Mouse (Mus musculus): ENCODE measurements around the gene Blnk. TPM values are rescaled to one million over a fixed set of nuclear protein-coding genes. Genes with fewer than 3 reads are reported as not detected.

Blnk gene
- polyA plus RNA-seq, 1 experiment from 2014 or later = 19.6 TPM

DNA sequence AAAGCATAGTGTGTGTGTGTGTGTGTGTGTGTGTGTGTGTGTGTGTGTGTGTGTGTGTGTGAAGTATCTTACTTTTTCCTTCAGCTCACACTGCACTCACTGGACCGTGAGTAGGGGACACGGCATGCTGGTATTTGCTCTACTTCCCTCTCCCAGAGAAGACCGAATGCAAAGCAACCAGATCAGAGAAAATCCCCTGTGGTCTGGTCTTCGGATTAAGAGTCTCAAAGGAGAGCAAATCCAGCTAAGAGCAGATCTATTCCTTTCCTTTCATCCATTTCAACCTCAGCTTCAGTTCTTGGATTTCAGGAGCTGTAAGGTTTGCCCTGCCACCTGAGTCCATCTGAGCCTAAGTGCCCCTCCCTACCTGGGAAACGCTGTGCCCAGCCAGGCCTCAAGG, 16.3 kb downstream of the Blnk start:
- no peaks in the 10 kb centered on the region for H3K4me1 ChIP-seq (replicated peaks)
- H3K4me3 ChIP-seq (replicated peaks) = no peak overlapping the region
- no peak overlapping the region for H3K9ac ChIP-seq
- WGBS = 71% methylated on average over 5 of the region's 5 CpGs
- H3K36me3 ChIP-seq = no peaks in the 10 kb centered on the region
- H3K9me3 ChIP-seq = no peaks in the 10 kb centered on the region
- ATAC-seq = no peak
- H3K27me3 ChIP-seq (replicated peaks) = no peaks in the 10 kb centered on the region
- H3K4me2 ChIP-seq (replicated peaks) = no peak overlapping the region
- no peak overlapping the region for H3K27ac ChIP-seq

DNA sequence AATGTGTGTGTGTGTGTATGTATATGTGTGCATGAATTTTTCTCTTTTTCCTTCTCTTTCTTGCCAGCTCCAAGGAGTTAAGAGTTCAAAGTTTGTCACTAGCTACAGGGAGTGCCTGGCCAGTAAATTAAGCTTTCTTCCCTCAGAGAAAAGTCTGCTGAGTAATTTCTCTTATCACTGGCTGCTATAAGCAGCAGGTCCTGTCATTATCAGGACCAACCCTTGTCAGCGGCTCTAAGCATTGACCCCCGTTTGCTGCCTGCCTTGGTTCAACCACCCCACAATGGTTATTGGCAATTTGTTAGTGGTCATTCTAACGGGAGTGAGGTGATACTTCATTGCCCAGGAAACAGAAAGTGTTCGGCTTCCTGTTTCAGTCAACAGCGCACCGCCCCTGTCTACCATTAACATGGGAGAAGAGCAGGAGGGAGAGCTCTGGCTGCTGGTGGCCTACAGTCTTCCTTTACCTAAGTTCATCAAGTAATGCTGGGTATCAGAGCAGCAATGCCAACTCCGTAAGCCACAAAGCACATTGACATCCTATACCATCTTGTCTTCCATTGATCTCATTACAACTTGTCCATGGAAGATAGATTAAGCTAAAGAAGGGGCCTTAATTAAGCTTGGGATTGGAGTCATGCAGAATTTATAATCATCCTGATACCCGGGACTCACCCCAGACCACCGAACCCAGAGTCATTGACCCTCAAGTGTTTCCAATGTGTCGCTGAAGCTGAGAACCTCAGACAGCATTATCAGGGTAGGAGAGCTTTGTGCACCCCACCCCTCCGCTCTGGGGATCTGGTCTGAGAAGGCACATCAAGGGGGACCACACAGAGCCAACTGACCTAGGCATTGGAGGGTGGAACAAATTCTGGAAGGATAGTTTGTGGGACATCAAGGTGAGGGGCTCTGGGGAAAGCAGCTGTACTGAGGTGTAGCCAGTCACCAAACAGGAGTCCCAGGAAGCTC, 17.1 kb downstream of the Blnk start:
- H3K4me3 ChIP-seq (replicated peaks) = no peak overlapping the region
- no peak overlapping the region for H3K4me2 ChIP-seq (replicated peaks)
- 74% methylated on average over 11 of the region's 11 CpGs for WGBS
- ATAC-seq = peak; percentile 91
- no peaks in the 10 kb centered on the region for H3K4me1 ChIP-seq (replicated peaks)
- no peak overlapping the region for H3K9ac ChIP-seq
- no peaks in the 10 kb centered on the region for H3K36me3 ChIP-seq
- no peaks in the 10 kb centered on the region for H3K27me3 ChIP-seq (replicated peaks)
- H3K9me3 ChIP-seq = no peaks in the 10 kb centered on the region
- no peak overlapping the region for H3K27ac ChIP-seq

DNA sequence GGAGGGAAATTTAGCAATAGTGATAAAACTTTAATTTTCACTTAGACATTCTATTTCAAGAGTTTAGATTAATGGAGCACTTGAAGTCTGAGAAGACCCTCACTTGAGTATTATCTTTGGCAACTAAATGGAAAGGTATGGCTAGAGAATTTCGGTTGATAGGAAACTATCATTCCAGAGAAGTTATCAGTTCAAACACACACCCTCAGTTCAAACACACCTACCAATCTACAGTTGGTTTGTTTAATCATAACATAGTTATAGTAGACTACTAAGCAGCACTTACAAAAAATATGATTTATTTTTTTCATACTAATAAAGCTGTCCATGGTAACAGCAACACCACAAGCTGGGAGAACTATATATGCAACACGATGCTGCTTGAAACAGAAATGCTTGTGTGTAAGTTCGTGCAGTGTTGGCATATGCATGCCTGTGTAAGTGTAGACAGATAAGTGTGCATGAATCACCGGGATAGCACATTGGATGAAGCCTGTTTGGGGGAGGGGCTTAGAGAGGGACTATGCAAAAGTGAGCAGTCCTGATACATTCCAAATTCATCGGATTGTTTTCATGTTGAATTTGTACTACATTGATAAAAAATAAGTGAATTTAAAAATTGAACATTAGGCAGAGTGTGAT, 22.9 kb downstream of the Blnk start:
- H3K4me3 ChIP-seq (replicated peaks) = no peak overlapping the region

DNA sequence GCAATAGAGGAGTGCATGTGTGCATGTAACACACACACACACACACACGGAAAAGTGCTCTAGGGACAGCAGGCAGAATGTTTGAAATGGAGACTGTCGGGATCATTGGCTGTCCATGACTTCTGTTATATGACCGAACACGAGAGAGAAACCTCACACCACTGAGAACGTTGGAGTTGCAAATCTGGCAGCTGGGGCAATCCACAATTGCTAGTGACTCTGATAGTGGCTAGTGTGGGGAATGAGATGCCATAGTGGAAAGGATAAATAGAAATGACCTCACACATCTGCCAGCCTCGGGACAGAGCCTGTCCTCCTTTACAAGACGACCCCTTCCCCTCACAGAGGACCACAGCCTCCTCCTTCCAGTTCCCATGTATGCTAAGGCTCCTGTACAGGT, 23.6 kb downstream of the Blnk start:
- H3K36me3 ChIP-seq = no peaks in the 10 kb centered on the region
- H3K4me2 ChIP-seq (replicated peaks) = no peak overlapping the region
- WGBS = 75% methylated on average over 7 of the region's 7 CpGs
- no peak overlapping the region for H3K9ac ChIP-seq
- no peak for ATAC-seq
- no peaks in the 10 kb centered on the region for H3K9me3 ChIP-seq
- no peak overlapping the region for H3K27ac ChIP-seq
- no peak overlapping the region for H3K4me3 ChIP-seq (replicated peaks)
- H3K4me1 ChIP-seq (replicated peaks) = no peaks in the 10 kb centered on the region
- H3K27me3 ChIP-seq (replicated peaks) = no peaks in the 10 kb centered on the region

More for the DNA sequence above, 22.9 kb downstream of the Blnk start:
- no peak for ATAC-seq
- no peak overlapping the region for H3K27ac ChIP-seq
- WGBS = 72% methylated on average over 5 of the region's 5 CpGs
- H3K4me2 ChIP-seq (replicated peaks) = no peak overlapping the region
- no peaks in the 10 kb centered on the region for H3K4me1 ChIP-seq (replicated peaks)
- H3K9me3 ChIP-seq = no peaks in the 10 kb centered on the region
- no peaks in the 10 kb centered on the region for H3K27me3 ChIP-seq (replicated peaks)
- H3K36me3 ChIP-seq = no peaks in the 10 kb centered on the region
- no peak overlapping the region for H3K9ac ChIP-seq

DNA sequence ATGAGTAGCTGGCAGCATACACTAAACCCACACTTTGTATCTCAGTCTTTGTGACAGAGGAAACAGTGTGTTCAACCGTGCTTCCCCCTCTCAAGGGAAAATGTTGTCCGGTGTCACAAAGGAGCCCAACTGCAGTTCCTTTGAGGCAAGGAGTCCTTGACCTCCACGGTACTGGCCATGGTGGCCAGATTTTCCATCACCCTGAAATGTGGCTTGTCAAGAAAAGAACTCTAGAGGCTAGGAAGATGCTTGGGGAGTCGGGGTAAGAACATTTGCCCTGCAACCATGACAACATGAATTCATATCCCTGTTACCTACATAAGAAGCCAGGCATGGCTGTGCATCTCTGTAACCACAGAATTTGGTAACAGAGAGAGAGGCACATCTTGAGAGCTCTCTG, 24.0 kb downstream of the Blnk start:
- WGBS = 72% methylated on average over 4 of the region's 4 CpGs
- H3K27ac ChIP-seq = no peak overlapping the region
- no peak for ATAC-seq
- H3K9ac ChIP-seq = no peak overlapping the region
- H3K4me3 ChIP-seq (replicated peaks) = no peak overlapping the region
- no peaks in the 10 kb centered on the region for H3K9me3 ChIP-seq
- no peak overlapping the region for H3K4me2 ChIP-seq (replicated peaks)
- no peaks in the 10 kb centered on the region for H3K27me3 ChIP-seq (replicated peaks)
- no peaks in the 10 kb centered on the region for H3K4me1 ChIP-seq (replicated peaks)
- no peaks in the 10 kb centered on the region for H3K36me3 ChIP-seq

DNA sequence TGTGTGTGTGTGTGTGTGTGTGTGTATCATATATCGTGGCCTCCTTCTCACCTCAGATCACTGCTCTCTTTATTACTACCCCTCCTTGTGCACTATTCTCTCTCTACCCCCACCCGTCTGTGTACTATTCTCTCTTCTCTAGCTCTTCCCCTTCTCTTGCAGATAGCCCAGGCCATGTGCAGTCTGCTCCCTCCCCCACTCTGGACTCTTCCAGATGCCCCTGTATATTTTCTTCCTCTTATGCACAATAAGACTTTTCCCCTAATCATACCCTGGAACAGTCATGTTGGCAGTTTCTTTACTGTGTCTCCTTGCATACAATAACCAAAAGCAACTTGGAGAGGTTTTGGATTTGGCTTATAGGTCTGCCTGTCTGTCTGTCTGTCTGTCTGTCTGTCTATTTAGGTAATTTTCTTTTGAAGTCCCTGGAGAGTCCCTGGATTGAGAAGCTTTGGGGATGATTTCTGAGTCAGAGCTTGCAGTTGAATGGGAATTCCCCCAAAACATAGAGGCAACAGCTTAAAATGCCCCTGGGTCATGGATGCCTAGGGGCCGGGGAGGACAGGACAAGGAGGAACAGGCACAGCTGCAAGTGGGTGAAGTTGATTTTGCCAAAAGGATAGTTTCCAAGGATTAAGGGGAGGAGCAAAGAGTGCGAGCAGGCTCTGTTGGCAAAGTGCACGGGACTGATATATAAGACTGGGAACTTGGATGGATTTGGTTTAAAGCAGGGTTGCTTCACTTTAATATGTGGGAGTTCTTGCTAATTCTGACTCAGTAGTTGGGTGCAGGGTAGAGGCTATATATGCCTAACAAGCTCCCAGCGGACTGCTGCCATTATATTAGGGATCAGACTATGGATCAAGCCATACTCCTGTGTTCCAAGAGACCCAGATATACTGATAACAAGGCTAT, 29.1 kb downstream of the Blnk start:
- no peaks in the 10 kb centered on the region for H3K4me1 ChIP-seq (replicated peaks)
- no peak overlapping the region for H3K9ac ChIP-seq
- H3K4me3 ChIP-seq (replicated peaks) = no peak overlapping the region
- ATAC-seq = 0 out of 2 replicates have a peak, but pooled peaks have one; percentile 23
- no peaks in the 10 kb centered on the region for H3K27me3 ChIP-seq (replicated peaks)
- no peak overlapping the region for H3K4me2 ChIP-seq (replicated peaks)
- WGBS = 63% methylated on average over 6 of the region's 6 CpGs
- H3K36me3 ChIP-seq = no peaks in the 10 kb centered on the region
- 0 out of 2 replicates have a peak overlapping the region, but pooled peaks have one; percentile 0 for H3K27ac ChIP-seq
- H3K9me3 ChIP-seq = no peaks in the 10 kb centered on the region

DNA sequence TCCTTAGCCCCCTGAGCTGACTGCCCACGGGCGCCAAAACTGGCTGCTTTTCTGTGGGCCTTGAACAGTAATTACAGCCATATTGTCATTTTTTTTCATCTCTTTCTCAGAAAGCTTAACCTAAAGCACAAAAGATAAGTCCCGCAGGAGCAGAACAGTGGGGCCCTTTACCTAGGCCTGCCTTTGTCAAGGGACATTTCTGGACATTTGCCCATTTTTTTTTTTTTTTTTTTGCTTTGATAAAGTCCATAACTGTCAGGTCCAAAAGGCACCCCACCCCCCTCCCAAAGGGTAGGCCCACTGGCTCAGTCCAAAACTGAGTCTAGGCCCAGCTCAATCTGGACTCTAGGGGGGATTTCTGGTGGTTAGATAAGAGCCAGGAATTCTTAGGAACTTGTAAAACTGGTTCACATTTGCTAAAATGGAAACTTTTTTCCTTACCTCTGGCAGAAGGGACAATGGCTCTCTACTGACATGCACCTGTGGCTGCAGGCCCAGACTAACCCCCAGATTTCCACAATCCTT, 29.9 kb downstream of the Blnk start:
- Histone ChIP-seq H3K27me3 (replicated peaks) (no peaks in the 10 kb centered on the region), H3K4me1 (replicated peaks) (no peaks in the 10 kb centered on the region), H3K9me3 (no peaks in the 10 kb centered on the region), H3K4me2 (replicated peaks) (no peak overlapping the region), H3K36me3 (no peaks in the 10 kb centered on the region), H3K4me3 (replicated peaks) (no peak overlapping the region), H3K9ac (no peak overlapping the region), H3K27ac (0 out of 2 replicates have a peak overlapping the region, but pooled peaks have one; percentile 0)
- WGBS = 57% methylated on average over 3 of the region's 3 CpGs
- peak; percentile 66 for ATAC-seq

DNA sequence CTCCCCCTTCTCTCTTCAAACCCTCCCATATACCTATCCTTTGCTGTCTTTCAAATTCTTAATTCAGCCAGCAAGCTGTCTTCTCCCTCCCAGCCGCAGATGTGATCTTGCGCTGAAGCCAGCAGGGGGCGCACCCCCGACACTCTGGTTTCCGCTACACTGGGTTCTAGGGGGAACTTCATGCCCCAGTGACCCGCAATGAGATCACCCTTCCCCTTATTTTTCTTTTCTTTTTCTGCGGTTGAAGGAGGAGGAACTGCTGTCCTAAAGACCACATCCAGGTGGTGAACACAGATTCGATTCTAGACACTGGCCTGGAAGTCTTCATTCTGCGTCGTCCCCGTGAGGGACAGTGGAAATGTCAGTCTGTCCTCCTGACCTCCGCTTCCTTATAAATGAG, 31.3 kb downstream of the Blnk start:
- Histone ChIP-seq H3K4me1 (replicated peaks) (no peaks in the 10 kb centered on the region), H3K4me2 (replicated peaks) (no peak overlapping the region), H3K9ac (no peak overlapping the region), H3K27ac (no peak overlapping the region), H3K27me3 (replicated peaks) (no peaks in the 10 kb centered on the region), H3K9me3 (no peaks in the 10 kb centered on the region), H3K36me3 (no peaks in the 10 kb centered on the region), H3K4me3 (replicated peaks) (no peak overlapping the region)
- WGBS = 48% methylated on average over 12 of the region's 12 CpGs
- no peak for ATAC-seq

DNA sequence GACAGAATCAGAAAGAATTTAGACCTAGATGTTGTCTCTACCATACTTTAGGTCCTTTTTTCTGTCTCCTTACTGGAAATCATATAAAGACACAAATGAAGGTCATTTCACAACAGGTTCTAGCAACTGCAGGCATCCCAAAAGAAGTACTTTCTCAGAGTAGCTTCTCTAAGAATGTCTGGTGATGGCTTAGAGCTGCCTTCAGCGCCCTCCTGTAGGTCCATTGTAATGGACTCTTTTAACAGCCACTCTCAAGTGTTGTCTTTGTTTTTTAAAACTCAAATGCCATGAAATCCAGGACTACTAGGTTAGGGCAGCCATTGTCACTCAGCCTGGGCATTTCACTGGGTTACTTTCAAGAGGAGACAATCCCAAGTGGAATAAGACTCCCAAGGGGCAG, 35.4 kb downstream of the Blnk start:
- Histone ChIP-seq H3K27me3 (replicated peaks) (no peaks in the 10 kb centered on the region), H3K4me3 (replicated peaks) (no peak overlapping the region), H3K4me1 (replicated peaks) (no peaks in the 10 kb centered on the region), H3K9ac (no peak overlapping the region), H3K36me3 (no peaks in the 10 kb centered on the region), H3K4me2 (replicated peaks) (no peak overlapping the region), H3K9me3 (no peaks in the 10 kb centered on the region), H3K27ac (no peak overlapping the region)
- WGBS = 41% methylated on average over 1 of the region's 1 CpGs
- no peak for ATAC-seq

DNA sequence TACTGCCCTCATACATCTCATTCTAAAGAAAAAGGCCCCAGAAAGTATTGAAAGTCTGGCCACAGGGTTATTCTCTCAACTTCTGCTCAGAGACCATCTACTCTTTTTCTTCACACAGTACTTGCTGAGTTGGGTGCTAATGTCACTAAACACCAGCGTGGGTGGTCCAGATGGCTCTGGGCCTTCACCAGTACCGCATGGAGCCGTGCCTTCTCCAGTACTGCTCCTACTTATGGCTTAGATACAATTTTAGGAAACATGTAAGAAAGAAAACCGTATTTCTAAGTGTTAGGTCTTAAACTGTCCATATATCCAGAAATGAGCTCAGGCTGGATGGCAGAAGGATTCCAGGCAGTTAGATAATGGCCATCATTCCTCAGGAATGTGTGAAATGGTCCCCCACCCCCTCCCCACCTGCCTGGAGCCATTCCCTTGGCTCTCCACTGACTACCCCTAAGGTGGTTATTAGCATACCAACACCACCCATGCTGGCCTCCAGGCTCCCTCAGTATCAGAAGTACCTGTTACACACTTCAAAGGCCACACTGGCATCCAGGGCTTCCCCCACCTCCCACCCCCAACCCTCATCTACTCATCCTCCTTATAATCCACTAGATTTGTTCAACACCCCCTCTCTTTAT, 47.3 kb downstream of the Blnk start:
- H3K4me2 ChIP-seq (replicated peaks) = no peak overlapping the region
- no peaks in the 10 kb centered on the region for H3K9me3 ChIP-seq
- no peaks in the 10 kb centered on the region for H3K36me3 ChIP-seq
- no peak overlapping the region for H3K4me3 ChIP-seq (replicated peaks)
- H3K27ac ChIP-seq = no peak overlapping the region
- no peaks in the 10 kb centered on the region for H3K27me3 ChIP-seq (replicated peaks)
- no peaks in the 10 kb centered on the region for H3K4me1 ChIP-seq (replicated peaks)
- ATAC-seq = no peak
- WGBS = 82% methylated on average over 4 of the region's 4 CpGs
- H3K9ac ChIP-seq = no peak overlapping the region

DNA sequence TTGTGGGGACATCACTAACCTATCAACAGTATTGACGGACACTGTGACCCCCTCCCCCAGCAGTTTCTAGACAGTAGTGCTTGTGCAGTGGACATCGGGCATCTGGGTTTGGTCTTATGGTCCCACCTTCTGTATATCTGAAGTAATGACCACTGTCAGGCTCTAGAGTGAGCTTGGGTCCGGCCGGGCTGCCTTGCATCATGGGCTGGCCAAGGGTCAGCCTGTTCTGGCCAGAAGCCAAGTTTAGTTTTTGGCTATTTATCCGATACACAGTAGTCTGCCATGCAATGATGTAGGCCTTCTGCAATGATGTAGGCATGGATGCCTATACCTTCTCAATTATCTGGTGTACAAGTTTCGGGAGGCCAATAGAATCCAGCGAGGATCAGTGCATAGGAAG, 50.8 kb downstream of the Blnk start:
- WGBS = 81% methylated on average over 7 of the region's 7 CpGs
- no peak overlapping the region for H3K27ac ChIP-seq
- ATAC-seq = no peak

More for the DNA sequence above, 50.8 kb downstream of the Blnk start:
- Histone ChIP-seq H3K36me3 (no peaks in the 10 kb centered on the region), H3K4me2 (replicated peaks) (no peak overlapping the region), H3K4me3 (replicated peaks) (no peak overlapping the region), H3K9me3 (no peaks in the 10 kb centered on the region), H3K27me3 (replicated peaks) (no peaks in the 10 kb centered on the region), H3K4me1 (replicated peaks) (no peaks in the 10 kb centered on the region), H3K9ac (no peak overlapping the region)
